Mouse (Mus musculus): ENCODE data around the gene Ackr4.

DNA sequence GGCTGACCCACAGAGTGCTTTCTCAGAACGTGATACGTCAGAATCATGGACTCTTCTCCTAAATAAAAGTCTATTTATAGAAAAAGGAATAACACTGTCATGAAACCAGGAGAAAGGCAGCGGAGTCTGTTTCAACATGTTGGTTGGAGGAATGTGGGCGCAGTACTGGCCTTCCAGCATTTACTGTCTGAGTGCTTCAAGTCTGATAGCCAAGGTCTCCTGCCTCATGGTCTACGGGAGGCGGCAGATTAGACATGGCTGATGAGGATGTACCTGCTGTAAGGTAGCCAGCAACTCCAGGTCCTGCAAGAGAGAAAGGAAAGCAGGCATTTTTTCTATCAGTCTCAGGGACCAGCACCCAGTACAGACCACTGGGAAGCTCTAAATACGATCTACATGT is 25.4 kb upstream of the Ackr4 start:
- TF ChIP-seq EP300 (IDR thresholded peaks at IDR 0.05; ENCODE audit: insufficient read depth, low read depth, low read length) (no peak), CTCF (IDR thresholded peaks at IDR 0.05) (no peak), POLR2A (IDR thresholded peaks at IDR 0.05; ENCODE audit: insufficient read depth, low read depth, low read length) (no peak)
